8 mouse cellular contexts compared by ENCODE assay signal in genomic region chr6:88842731-88843151, GRCm38 (mm10). TPM values are rescaled to one million over a fixed set of nuclear protein-coding genes. Genes with fewer than 3 reads are reported as not detected.
DNase-seq lines count a peak whose midpoint lies in the region; ATAC-seq and TF ChIP-seq lines count a peak whose summit lies in the region.

No protein-coding gene starts in this region.

- H3K9ac ChIP-seq in kidney, embryonic 14.5 days (ENCODE audit: low read depth, low read length): peak overlapping the region; percentile 78
- peak overlapping the region; percentile 74 for H3K9ac ChIP-seq in hindbrain, embryonic 13.5 days
- peak overlapping the region; percentile 89 for H3K9ac ChIP-seq in liver, embryonic 16.5 days (ENCODE audit: low read depth, low read length)

- peaks cover 13% of the 10 kb centered on the region for H3K36me3 ChIP-seq in kidney, embryonic 14.5 days (ENCODE audit: control insufficient read depth, insufficient read depth, low read length)
- peaks cover 35% of the 10 kb centered on the region for H3K36me3 ChIP-seq in G1E (replicated peaks)
- peaks cover 64% of the 10 kb centered on the region for H3K36me3 ChIP-seq in hindbrain, embryonic 13.5 days
- H3K36me3 ChIP-seq in liver, embryonic 16.5 days (ENCODE audit: control insufficient read depth, insufficient read depth): peaks cover 20% of the 10 kb centered on the region
- no peaks in the 10 kb centered on the region for H3K36me3 ChIP-seq in splenic B cell, adult 2 months (ENCODE audit: control insufficient read depth, insufficient read depth, low read length, poor library complexity, severe bottlenecking)

- TF ChIP-seq POLR2A in cortical plate, adult 2 months (IDR thresholded peaks at IDR 0.05; ENCODE audit: extremely low read depth, insufficient read depth, low read length): 0 out of 2 replicates have a peak, but pooled peaks have one; percentile 15

- no peaks in the 10 kb centered on the region for H3K27me3 ChIP-seq in kidney, embryonic 14.5 days (ENCODE audit: control insufficient read depth, insufficient read depth, low read length)
- peaks cover 26% of the 10 kb centered on the region for H3K27me3 ChIP-seq in G1E (ENCODE audit: insufficient read depth, low read length)
- H3K27me3 ChIP-seq in hindbrain, embryonic 13.5 days: no peaks in the 10 kb centered on the region
- H3K27me3 ChIP-seq in liver, embryonic 16.5 days (ENCODE audit: control insufficient read depth, insufficient read depth, low read depth, low read length): no peaks in the 10 kb centered on the region
- no peaks in the 10 kb centered on the region for H3K27me3 ChIP-seq in splenic B cell, adult 2 months (ENCODE audit: control insufficient read depth, insufficient read depth, low read length, poor library complexity, severe bottlenecking)

- TF ChIP-seq CTCF in G1E (IDR thresholded peaks at IDR 0.05; ENCODE audit: low read depth, low read length): no peak
- TF ChIP-seq CTCF in cortical plate, adult 2 months (IDR thresholded peaks at IDR 0.05; ENCODE audit: extremely low read depth, insufficient read depth, low read length): no peak

- DNase-seq in kidney, postnatal 10 days: no peak
- DNase-seq in G1E (ENCODE audit: low spot score): peak; percentile 33
- peak; percentile 44 for DNase-seq in splenic B cell, adult 2 months (ENCODE audit: low read depth, low spot score)
- DNase-seq in spleen, postnatal 14 days (ENCODE audit: low spot score in 2 of 2): no peak

- H3K4me1 ChIP-seq in kidney, embryonic 14.5 days (ENCODE audit: control insufficient read depth, insufficient read depth, low read length): peaks cover 13% of the 10 kb centered on the region
- H3K4me1 ChIP-seq in G1E (ENCODE audit: insufficient read depth, low read depth, low read length): peaks cover 38% of the 10 kb centered on the region
- H3K4me1 ChIP-seq in cortical plate, adult 2 months (ENCODE audit: control insufficient read depth, insufficient read depth, low read length): no peaks in the 10 kb centered on the region
- H3K4me1 ChIP-seq in hindbrain, embryonic 13.5 days (replicated peaks): peaks cover 32% of the 10 kb centered on the region
- peaks cover 25% of the 10 kb centered on the region for H3K4me1 ChIP-seq in liver, embryonic 16.5 days (ENCODE audit: control insufficient read depth, low read depth, low read length)

- H3K27ac ChIP-seq in kidney, embryonic 14.5 days (ENCODE audit: low read depth, low read length): peak overlapping the region; percentile 71
- peak overlapping the region; percentile 46; the same call in 1 of the 2 replicates for H3K27ac ChIP-seq in cortical plate, adult 2 months (ENCODE audit: insufficient read depth, low read length)
- H3K27ac ChIP-seq in hindbrain, embryonic 13.5 days: peak overlapping the region; percentile 89
- peak overlapping the region; percentile 98 for H3K27ac ChIP-seq in liver, embryonic 16.5 days (ENCODE audit: low read length)

- peak overlapping the region; percentile 81 for H3K4me3 ChIP-seq in kidney, embryonic 14.5 days (ENCODE audit: low read length)
- H3K4me3 ChIP-seq in G1E (ENCODE audit: low read depth, low read length): peak overlapping the region; percentile 97
- H3K4me3 ChIP-seq in cortical plate, adult 2 months (ENCODE audit: insufficient read depth, low read length): peak overlapping the region; percentile 91
- peak overlapping the region; percentile 77 for H3K4me3 ChIP-seq in hindbrain, embryonic 13.5 days
- peak overlapping the region; percentile 77 for H3K4me3 ChIP-seq in liver, embryonic 16.5 days (ENCODE audit: low read depth, low read length)

- ATAC-seq in kidney, embryonic 14.5 days (ENCODE audit: low FRiP score, low TSS enrichment): peak; percentile 1; the same call in 1 of the 2 replicates
- ATAC-seq in G1E (ENCODE audit: extremely low read depth, insufficient number of reproducible peaks, low FRiP score, poor library complexity, severe bottlenecking): no peak
- ATAC-seq in hindbrain, embryonic 13.5 days (ENCODE audit: low FRiP score): peak; percentile 7; the same call in 1 of the 2 replicates
- no peak for ATAC-seq in liver, embryonic 16.5 days (ENCODE audit: low read depth)

- peak overlapping the region; percentile 84 for H3K4me2 ChIP-seq in kidney, embryonic 14.5 days (replicated peaks; ENCODE audit: low read depth, low read length)
- H3K4me2 ChIP-seq in hindbrain, embryonic 13.5 days: peak overlapping the region; percentile 90
- peak overlapping the region; percentile 99 for H3K4me2 ChIP-seq in liver, embryonic 16.5 days (ENCODE audit: low read depth, low read length)

- 0% methylated on average over 32 of the region's 32 CpGs for WGBS in kidney, embryonic 14.5 days
- 1% methylated on average over 32 of the region's 32 CpGs for WGBS in hindbrain, embryonic 13.5 days
- 2% methylated on average over 32 of the region's 32 CpGs for WGBS in liver, embryonic 16.5 days (ENCODE audit: insufficient replicate concordance)

- H3K9me3 ChIP-seq in kidney, embryonic 14.5 days (ENCODE audit: control insufficient read depth, low read length): no peaks in the 10 kb centered on the region
- no peaks in the 10 kb centered on the region for H3K9me3 ChIP-seq in G1E (replicated peaks)
- no peaks in the 10 kb centered on the region for H3K9me3 ChIP-seq in hindbrain, embryonic 13.5 days
- H3K9me3 ChIP-seq in liver, embryonic 16.5 days (replicated peaks; ENCODE audit: control insufficient read depth, low read length): no peaks in the 10 kb centered on the region

RNA-seq across cellular contexts. Expression of gene Abtb1, which starts 1.0 kb away (rescaled TPM):
- polyA plus RNA-seq in kidney, embryonic 14.5 days (2014; fragmentation: Nextera tagmentation; extraction: Ambion mirVana): 24.8 and 27.1 TPM in 2 replicates
- total RNA-seq in G1E (2014; fragmentation: Nextera tagmentation): 9.6 and 17.5 TPM in 2 replicates
- total RNA-seq in G1E (2017): 40.3 and 50.3 TPM in 2 replicates
- 18.0 and 22.2 TPM in 2 replicates for polyA plus RNA-seq in G1E (2012)
- 88.0 and 90.6 TPM in 2 replicates for polyA plus RNA-seq in cortical plate, adult 2 months (2012; rRNA removed)
- polyA plus RNA-seq in hindbrain, embryonic 13.5 days (2015; fragmentation: Nextera tagmentation; extraction: Ambion mirVana): 36.3 and 38.2 TPM in 2 replicates
- polyA plus RNA-seq in liver, embryonic 16.5 days (2015; fragmentation: Nextera tagmentation; extraction: Ambion mirVana): 61.0 and 65.2 TPM in 2 replicates

RNA-seq across cellular contexts. Expression of gene Podxl2, which starts 32.1 kb away (rescaled TPM):
- polyA plus RNA-seq in kidney, embryonic 14.5 days (2014; fragmentation: Nextera tagmentation; extraction: Ambion mirVana): 43.6 and 52.8 TPM in 2 replicates
- total RNA-seq in G1E (2014; fragmentation: Nextera tagmentation): not detected in 2 replicates
- 0.27 TPM in 1 of 2 replicates, not detected in the other for total RNA-seq in G1E (2017)
- polyA plus RNA-seq in G1E (2012): 0.19 TPM in 1 of 2 replicates, not detected in the other
- polyA plus RNA-seq in cortical plate, adult 2 months (2012; rRNA removed): 381 and 408 TPM in 2 replicates
- polyA plus RNA-seq in hindbrain, embryonic 13.5 days (2015; fragmentation: Nextera tagmentation; extraction: Ambion mirVana): 546 and 595 TPM in 2 replicates
- 0.51 and 1.6 TPM in 2 replicates for polyA plus RNA-seq in liver, embryonic 16.5 days (2015; fragmentation: Nextera tagmentation; extraction: Ambion mirVana)

RNA-seq across cellular contexts. Expression of gene Mcm2, which starts 55.8 kb away (rescaled TPM):
- 115 and 166 TPM in 2 replicates for polyA plus RNA-seq in kidney, embryonic 14.5 days (2014; fragmentation: Nextera tagmentation; extraction: Ambion mirVana)
- 146 and 149 TPM in 2 replicates for total RNA-seq in G1E (2014; fragmentation: Nextera tagmentation)
- 171 and 181 TPM in 2 replicates for total RNA-seq in G1E (2017)
- 1,259 and 1,797 TPM in 2 replicates for polyA plus RNA-seq in G1E (2012)
- polyA plus RNA-seq in cortical plate, adult 2 months (2012; rRNA removed): 4.4 TPM in 2 replicates
- 43.0 and 43.7 TPM in 2 replicates for polyA plus RNA-seq in hindbrain, embryonic 13.5 days (2015; fragmentation: Nextera tagmentation; extraction: Ambion mirVana)
- polyA plus RNA-seq in liver, embryonic 16.5 days (2015; fragmentation: Nextera tagmentation; extraction: Ambion mirVana): 128 and 136 TPM in 2 replicates

RNA-seq across cellular contexts. Expression of gene Tpra1, which starts 59.3 kb away (rescaled TPM):
- polyA plus RNA-seq in kidney, embryonic 14.5 days (2014; fragmentation: Nextera tagmentation; extraction: Ambion mirVana): 54.5 and 57.2 TPM in 2 replicates
- total RNA-seq in G1E (2014; fragmentation: Nextera tagmentation): 28.8 and 30.5 TPM in 2 replicates
- 25.9 and 33.6 TPM in 2 replicates for total RNA-seq in G1E (2017)
- polyA plus RNA-seq in G1E (2012): 70.6 and 76.8 TPM in 2 replicates
- 98.9 and 105 TPM in 2 replicates for polyA plus RNA-seq in cortical plate, adult 2 months (2012; rRNA removed)
- 73.6 and 78.8 TPM in 2 replicates for polyA plus RNA-seq in hindbrain, embryonic 13.5 days (2015; fragmentation: Nextera tagmentation; extraction: Ambion mirVana)
- 56.9 and 60.3 TPM in 2 replicates for polyA plus RNA-seq in liver, embryonic 16.5 days (2015; fragmentation: Nextera tagmentation; extraction: Ambion mirVana)

Comparison
In these comparisons a context has a peak if more than half of its experiments do, and no peak if none do; other contexts are left out.
1. ATAC-seq: peak in kidney, embryonic 14.5 days (single experiment) and hindbrain, embryonic 13.5 days (single experiment); none in G1E (single experiment) and liver, embryonic 16.5 days (single experiment).
2. H3K27ac ChIP-seq: peak in every context shown above with its lines; median percentile 98 in liver, embryonic 16.5 days; 89 in hindbrain, embryonic 13.5 days; 71 in kidney, embryonic 14.5 days; 46 in cortical plate, adult 2 months.
3. DNase-seq: peak in G1E (single experiment) and splenic B cell, adult 2 months (single experiment); none in kidney, postnatal 10 days (single experiment) and spleen, postnatal 14 days (0 of 2).
4. RNA of gene Podxl2, which starts 32.1 kb away (polyA plus RNA-seq): 546 to 595 TPM in hindbrain, embryonic 13.5 days, 381 to 408 TPM in cortical plate, adult 2 months and 43.6 to 52.8 TPM in kidney, embryonic 14.5 days; 0.51 to 1.6 TPM in liver, embryonic 16.5 days and 0.19 TPM in G1E; every median in the first group is over 10 times any median in the second.
5. Peak in every context shown above with its lines, with median percentiles within 50 percentile points of each other: H3K4me2 ChIP-seq, H3K4me3 ChIP-seq and H3K9ac ChIP-seq.